Mouse (Mus musculus) forebrain, embryonic 16.5 days (tissue): Measurements from ENCODE around the gene Gmip. TPM values are rescaled to one million over a fixed set of nuclear protein-coding genes. Genes with fewer than 3 reads are reported as not detected.

Experiments used
- ATAC-seq: fragments of 200-750 bp; cut with Nextera tagmentation; 2 replicates; pipeline ENCODE4 v1.8.0; 2017; ENCODE audit warnings: mild to moderate bottlenecking, moderate library complexity
- H3K27ac ChIP-seq: fragments of 300-500 bp; sonication (generic); 2 replicates; pipeline ENCODE4 v1.5.1; 2014; ENCODE audit warnings: low read length, control low read depth
- H3K27me3 ChIP-seq: fragments of 300-500 bp; sonication (generic); replicated peaks from 2 replicates; pipeline ENCODE4 v1.6.1; 2014; ENCODE audit warnings: low read length; ENCODE audit not compliant: control insufficient read depth, insufficient read depth
- H3K36me3 ChIP-seq: fragments of 300-500 bp; sonication (generic); 2 replicates; pipeline ENCODE4 v1.6.1; 2014; ENCODE audit not compliant: control insufficient read depth, insufficient read depth
- H3K4me1 ChIP-seq: fragments of 300-500 bp; sonication (generic); replicated peaks from 2 replicates; pipeline ENCODE4 v1.6.1; 2014; ENCODE audit warnings: low read length; ENCODE audit not compliant: control insufficient read depth, insufficient read depth
- H3K4me2 ChIP-seq: fragments of 300-500 bp; sonication (generic); 2 replicates; pipeline ENCODE4 v1.6.1; 2014; ENCODE audit warnings: mild to moderate bottlenecking, low read length, control low read depth
- H3K4me3 ChIP-seq: fragments of 300-500 bp; sonication (generic); replicated peaks from 2 replicates; pipeline ENCODE4 v1.5.1; 2014; ENCODE audit warnings: mild to moderate bottlenecking, low read length, control low read depth
- H3K9ac ChIP-seq: fragments of 300-500 bp; sonication (generic); replicated peaks from 2 replicates; pipeline ENCODE4 v1.6.1; 2014; ENCODE audit warnings: low read depth, low read length, control low read depth
- H3K9me3 ChIP-seq: fragments of 300-500 bp; sonication (generic); 2 replicates; pipeline ENCODE4 v1.6.1; 2016; ENCODE audit warnings: low read length; ENCODE audit not compliant: control insufficient read depth
- WGBS: fragments of 180-500 bp; shearing (Covaris S2); extraction: QIAGEN DNeasy Blood & Tissue Kit; methylation state at CpG from one replicate; pipeline ENCODE4 v1.1.7; 2014; 5-methylcytosine and 5-hydroxymethylcytosine counted together
- polyA plus RNA-seq: library from polyadenylated mRNA; unstranded; fragments of >200 nt; fragmentation: Nextera tagmentation; extraction: Ambion mirVana; gene quantifications from 2 replicates; pipeline ENCODE4 v1.2.1, GENCODE M21; 2015

Gmip gene
- polyA plus RNA-seq, 1 experiment from 2014 or later = 51.7 TPM

- H3K27me3 ChIP-seq = no peaks in the 10 kb centered on the region
- no peak for ATAC-seq
- WGBS = 89% methylated on average over 5 of the region's 5 CpGs
- no peak overlapping the region for H3K4me3 ChIP-seq
- H3K36me3 ChIP-seq = peaks cover 58% of the 10 kb centered on the region
- H3K27ac ChIP-seq = no peak overlapping the region
- H3K9ac ChIP-seq = no peak overlapping the region
- H3K9me3 ChIP-seq = no peaks in the 10 kb centered on the region
- no peak overlapping the region for H3K4me2 ChIP-seq
- H3K4me1 ChIP-seq = no peaks in the 10 kb centered on the region
These were observed 8.5 kb upstream of the Gmip start for GRCm38 (mm10) chr8:69799946-69800345.

- 93% methylated on average over 4 of the region's 4 CpGs for WGBS
- no peaks in the 10 kb centered on the region for H3K9me3 ChIP-seq
These were observed 6.7 kb upstream of the Gmip start for GRCm38 (mm10) chr8:69801796-69802195.

GRCm38 (mm10) chr8:69802216-69802615, 6.3 kb upstream of the Gmip start:
- Histone ChIP-seq H3K27me3 (no peaks in the 10 kb centered on the region), H3K9ac (no peak overlapping the region), H3K4me2 (no peak overlapping the region), H3K36me3 (peaks cover 70% of the 10 kb centered on the region), H3K27ac (no peak overlapping the region), H3K9me3 (no peaks in the 10 kb centered on the region), H3K4me3 (no peak overlapping the region), H3K4me1 (no peaks in the 10 kb centered on the region)
- no peak for ATAC-seq

More at GRCm38 (mm10) chr8:69801796-69802195, 6.7 kb upstream of the Gmip start:
- Histone ChIP-seq H3K4me1 (no peaks in the 10 kb centered on the region), H3K4me3 (no peak overlapping the region), H3K27ac (no peak overlapping the region), H3K27me3 (no peaks in the 10 kb centered on the region), H3K36me3 (peaks cover 70% of the 10 kb centered on the region), H3K4me2 (no peak overlapping the region), H3K9ac (no peak overlapping the region)
- ATAC-seq = no peak

GRCm38 (mm10) chr8:69803366-69803765, 5.1 kb upstream of the Gmip start:
- Histone ChIP-seq H3K4me3 (no peak overlapping the region), H3K36me3 (peaks cover 72% of the 10 kb centered on the region), H3K9me3 (no peaks in the 10 kb centered on the region), H3K4me1 (no peaks in the 10 kb centered on the region), H3K27me3 (no peaks in the 10 kb centered on the region), H3K4me2 (no peak overlapping the region), H3K9ac (no peak overlapping the region), H3K27ac (no peak overlapping the region)
- no peak for ATAC-seq
- 94% methylated on average over 7 of the region's 7 CpGs for WGBS

- no peaks in the 10 kb centered on the region for H3K9me3 ChIP-seq
- H3K27me3 ChIP-seq = no peaks in the 10 kb centered on the region
- peaks cover 5% of the 10 kb centered on the region for H3K4me1 ChIP-seq
- ATAC-seq = no peak
- H3K9ac ChIP-seq = no peak overlapping the region
- H3K4me3 ChIP-seq = no peak overlapping the region
- no peak overlapping the region for H3K4me2 ChIP-seq
- WGBS = 94% methylated on average over 6 of the region's 6 CpGs
- no peak overlapping the region for H3K27ac ChIP-seq
- peaks cover 61% of the 10 kb centered on the region for H3K36me3 ChIP-seq
These were observed 3.9 kb upstream of the Gmip start for GRCm38 (mm10) chr8:69804537-69804936.

- WGBS = 92% methylated on average over 10 of the region's 10 CpGs
- no peak for ATAC-seq
These were observed 3.4 kb upstream of the Gmip start for GRCm38 (mm10) chr8:69805086-69805485.

GRCm38 (mm10) chr8:69805491-69805890, 3.0 kb upstream of the Gmip start:
- Histone ChIP-seq H3K9me3 (no peaks in the 10 kb centered on the region), H3K27ac (no peak overlapping the region), H3K27me3 (no peaks in the 10 kb centered on the region), H3K4me1 (peaks cover 11% of the 10 kb centered on the region), H3K4me2 (no peak overlapping the region), H3K36me3 (peaks cover 53% of the 10 kb centered on the region), H3K4me3 (no peak overlapping the region), H3K9ac (no peak overlapping the region)
- no peak for ATAC-seq
- 92% methylated on average over 9 of the region's 9 CpGs for WGBS

More at GRCm38 (mm10) chr8:69805086-69805485, 3.4 kb upstream of the Gmip start:
- peaks cover 11% of the 10 kb centered on the region for H3K4me1 ChIP-seq
- H3K9ac ChIP-seq = no peak overlapping the region
- H3K9me3 ChIP-seq = no peaks in the 10 kb centered on the region
- H3K4me2 ChIP-seq = no peak overlapping the region
- no peaks in the 10 kb centered on the region for H3K27me3 ChIP-seq
- no peak overlapping the region for H3K27ac ChIP-seq
- peaks cover 56% of the 10 kb centered on the region for H3K36me3 ChIP-seq
- H3K4me3 ChIP-seq = no peak overlapping the region

- 96% methylated on average over 5 of the region's 5 CpGs for WGBS
- H3K4me1 ChIP-seq = peaks cover 11% of the 10 kb centered on the region
These were observed 1.2 kb upstream of the Gmip start for GRCm38 (mm10) chr8:69807236-69807635.

GRCm38 (mm10) chr8:69808864-69809403, 455 bp downstream of the Gmip start:
- H3K27me3 ChIP-seq = no peaks in the 10 kb centered on the region
- H3K27ac ChIP-seq = peak overlapping the region; percentile 49
- H3K36me3 ChIP-seq = peaks cover 36% of the 10 kb centered on the region
- WGBS = 2% methylated on average over 23 of the region's 23 CpGs
- ATAC-seq = peak; percentile 70
- peak overlapping the region; percentile 66 for H3K9ac ChIP-seq
- H3K4me2 ChIP-seq = peak overlapping the region; percentile 78
- H3K4me1 ChIP-seq = peaks cover 11% of the 10 kb centered on the region
- H3K4me3 ChIP-seq = peak overlapping the region; percentile 66
- no peaks in the 10 kb centered on the region for H3K9me3 ChIP-seq

More at GRCm38 (mm10) chr8:69807236-69807635, 1.2 kb upstream of the Gmip start:
- H3K36me3 ChIP-seq = peaks cover 45% of the 10 kb centered on the region
- no peak overlapping the region for H3K4me2 ChIP-seq
- H3K9ac ChIP-seq = no peak overlapping the region
- H3K9me3 ChIP-seq = no peaks in the 10 kb centered on the region
- no peak overlapping the region for H3K4me3 ChIP-seq
- no peak for ATAC-seq
- H3K27ac ChIP-seq = no peak overlapping the region
- H3K27me3 ChIP-seq = no peaks in the 10 kb centered on the region

GRCm38 (mm10) chr8:69809820-69810219, 1.3 kb downstream of the Gmip start:
- Histone ChIP-seq H3K27me3 (no peaks in the 10 kb centered on the region), H3K4me2 (peak overlapping the region; percentile 78), H3K4me3 (no peak overlapping the region; the same call in 1 of the 2 replicates), H3K27ac (no peak overlapping the region), H3K4me1 (peaks cover 11% of the 10 kb centered on the region), H3K9me3 (no peaks in the 10 kb centered on the region), H3K9ac (no peak overlapping the region), H3K36me3 (peaks cover 42% of the 10 kb centered on the region)
- ATAC-seq = no peak
- WGBS = 57% methylated on average over 3 of the region's 3 CpGs
